Mouse (Mus musculus) embryo, embryonic 11 days (tissue): ENCODE results near the gene Rfx4.
A peak's percentile ranks its signal among the peaks of the same experiment; 100 is the strongest.

Experiments
- DNase-seq: peaks from one replicate; pipeline ENCODE4 v3.0.0-alpha.2; 2015

The Rfx4 gene

GRCm38 (mm10) chr10:84913148-84913547 is 157.3 kb downstream of the Rfx4 start:
- DNase-seq = no peak

DNA sequence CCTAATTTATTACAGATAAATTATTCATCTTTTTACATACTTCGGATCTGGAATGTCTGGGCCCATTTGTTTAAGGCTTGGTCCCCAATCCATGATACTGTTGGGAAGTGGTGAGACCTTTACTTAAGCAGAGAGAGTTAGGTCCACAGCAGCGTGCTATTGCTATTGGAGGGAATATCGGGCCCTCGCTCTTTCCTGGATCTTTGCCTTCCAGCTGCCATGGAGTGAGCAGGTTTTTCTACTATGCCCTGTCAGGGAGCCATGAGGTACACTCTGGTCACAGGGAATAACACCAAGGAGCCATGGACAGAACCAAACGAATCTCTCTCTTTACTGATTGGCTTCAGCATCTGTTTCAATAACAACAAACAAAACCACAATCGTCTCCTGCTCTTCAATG is 159.6 kb downstream of the Rfx4 start:
- DNase-seq = no peak

GRCm38 (mm10) chr10:84916810-84917730 is 161.2 kb downstream of the Rfx4 start, which contains the start of gene Ric8b:
TSS of gene Ric8b (plus strand) at chr10:84917616.
- DNase-seq = peak; percentile 96

DNA sequence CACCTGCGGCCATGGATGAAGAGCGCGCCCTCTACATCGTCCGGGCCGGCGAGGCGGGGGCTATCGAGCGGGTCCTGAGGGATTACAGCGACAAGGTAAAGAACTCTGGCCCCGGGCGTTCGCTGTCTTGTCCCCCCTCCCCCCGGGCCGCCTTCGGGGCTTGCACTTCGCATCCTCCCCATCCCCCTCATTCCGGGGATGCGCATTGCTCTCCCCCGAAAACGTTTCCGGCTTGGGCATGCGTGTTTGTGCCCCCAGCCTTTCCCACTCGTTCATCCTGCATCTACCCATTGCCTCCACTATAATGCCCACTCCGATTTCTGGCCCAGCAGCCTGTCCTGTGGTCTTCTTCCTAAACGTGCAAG is 161.9 kb downstream of the Rfx4 start:
- no peak for DNase-seq

DNA sequence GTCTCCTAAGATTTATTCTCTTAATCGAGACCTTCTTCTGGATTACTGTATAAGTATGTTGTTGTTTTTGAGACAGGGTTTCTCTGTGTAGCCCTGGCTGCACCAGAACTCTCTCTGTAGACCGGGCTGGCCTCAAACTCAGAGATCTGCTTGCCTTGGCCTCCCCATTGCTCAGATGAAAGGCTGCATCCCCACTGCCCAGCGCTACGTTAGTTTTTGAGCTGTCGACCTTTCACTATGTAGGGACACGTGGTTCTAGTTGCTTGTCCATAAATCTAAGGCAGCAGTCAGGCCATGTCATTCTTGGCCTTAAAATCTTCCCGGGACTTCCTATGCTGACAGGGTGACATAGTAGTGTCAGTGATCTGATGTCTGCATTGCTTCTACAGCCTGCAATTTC is 170.5 kb downstream of the Rfx4 start:
- no peak for DNase-seq

GRCm38 (mm10) chr10:84926885-84927284 is 171.0 kb downstream of the Rfx4 start:
- DNase-seq = no peak

DNA sequence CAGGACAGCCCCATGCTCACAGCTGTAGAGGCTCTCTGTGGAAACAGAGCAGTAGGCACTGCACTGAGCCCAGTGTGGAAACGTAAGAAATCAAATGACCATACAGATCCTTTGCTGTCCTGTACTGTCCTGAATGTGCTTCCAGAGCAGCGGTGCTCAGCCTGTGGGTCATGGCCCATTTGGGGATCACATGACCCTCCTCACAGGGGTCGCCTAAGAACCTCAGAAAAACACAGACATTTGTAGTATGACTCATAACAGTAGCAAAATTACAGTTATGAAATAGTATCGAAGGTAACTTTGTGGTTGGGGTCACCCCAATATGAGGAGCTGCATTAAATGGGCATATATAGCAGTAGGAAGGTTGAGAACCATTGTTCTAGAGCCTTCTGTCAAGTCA is 172.6 kb downstream of the Rfx4 start:
- no peak for DNase-seq

- DNase-seq = no peak
These were observed 179.8 kb downstream of the Rfx4 start for GRCm38 (mm10) chr10:84935553-84936209.

DNA sequence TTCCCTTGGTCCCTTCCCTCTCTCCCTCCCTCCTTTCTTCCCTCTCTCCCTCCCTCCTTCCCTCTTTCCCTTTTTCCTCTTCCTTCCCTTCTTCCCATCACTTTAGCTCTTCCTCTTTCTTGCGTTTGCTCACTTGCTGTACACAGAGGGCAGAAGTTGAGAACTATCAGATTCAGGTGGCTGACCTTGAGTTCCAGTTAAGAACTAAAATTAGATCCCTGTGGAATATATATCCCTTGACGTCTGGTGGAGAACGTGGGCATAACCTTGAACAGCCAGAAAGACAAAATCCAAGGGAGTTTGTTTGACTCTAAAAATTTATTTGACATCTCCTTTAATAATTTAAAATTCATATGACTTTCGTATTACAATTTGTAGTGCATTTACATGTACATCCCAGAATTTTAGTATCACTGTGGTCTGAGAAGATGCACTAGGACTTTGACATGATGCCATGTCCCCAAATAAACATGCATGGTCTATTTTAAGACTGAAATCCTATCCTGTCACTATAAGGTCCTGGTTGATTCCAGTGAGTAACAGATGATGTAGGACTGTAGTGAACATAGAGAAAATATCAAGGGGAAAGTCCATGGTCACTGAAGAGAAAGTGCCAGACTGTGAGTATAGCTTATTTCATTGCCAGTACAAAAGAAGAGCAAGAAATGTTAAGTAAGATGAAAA is 181.1 kb downstream of the Rfx4 start:
- DNase-seq = no peak

DNA sequence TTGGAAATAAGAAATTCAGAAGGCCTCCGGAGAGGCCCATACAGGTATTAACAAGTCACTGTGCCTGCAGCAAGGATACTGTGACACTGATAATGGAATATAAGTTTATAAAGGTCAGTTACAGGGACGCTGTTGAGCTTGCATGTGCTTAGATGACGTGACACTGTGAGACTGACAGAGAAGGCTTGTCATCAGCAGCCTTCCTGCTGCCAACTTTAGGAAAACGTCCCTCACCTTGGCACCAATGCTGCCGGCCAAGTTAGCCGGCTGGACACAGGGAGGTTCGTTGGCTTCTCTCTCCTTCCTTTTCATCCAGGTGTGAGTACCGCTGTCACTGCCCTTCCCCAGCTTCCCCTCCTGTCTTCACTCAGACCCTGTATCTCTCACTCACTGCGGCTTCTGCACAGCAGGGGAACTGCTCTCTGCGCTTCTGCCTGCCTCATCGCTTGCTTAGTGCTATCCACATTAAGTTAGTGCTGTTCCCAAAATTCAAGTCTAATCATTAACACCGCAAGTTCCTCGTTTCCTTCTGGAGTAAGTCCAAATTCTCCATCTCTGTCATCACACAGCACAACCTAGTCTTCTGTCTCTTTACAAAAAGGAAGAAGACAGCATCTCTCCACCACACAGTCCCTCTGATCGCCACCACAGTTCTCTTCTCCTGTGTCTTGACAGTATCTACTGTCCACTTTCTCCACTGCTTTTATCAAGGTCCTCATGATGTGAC is 182.4 kb downstream of the Rfx4 start:
- DNase-seq = no peak

DNA sequence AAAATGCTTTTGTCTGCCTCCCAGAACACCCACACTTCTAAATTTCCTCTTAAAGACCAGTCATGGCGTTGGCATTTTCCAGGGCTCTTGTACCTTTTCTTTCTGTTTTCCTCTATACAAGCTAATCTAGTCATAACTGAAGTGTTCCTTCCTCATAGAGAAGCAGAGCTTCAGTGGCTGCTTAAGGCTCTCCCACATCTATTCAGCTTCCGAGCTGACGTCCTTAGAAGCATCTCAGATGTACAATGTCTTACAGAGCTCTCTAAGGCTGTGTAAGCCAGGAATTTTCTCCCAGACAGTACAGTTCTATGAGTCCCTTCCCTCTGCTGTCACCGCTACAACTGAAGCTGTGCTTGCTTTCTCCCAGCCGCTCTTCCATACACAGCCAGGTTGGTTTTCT is 183.0 kb downstream of the Rfx4 start:
- DNase-seq = no peak

- DNase-seq = no peak
These were observed 184.5 kb downstream of the Rfx4 start for GRCm38 (mm10) chr10:84940356-84940755.

- DNase-seq = no peak
These were observed 189.8 kb downstream of the Rfx4 start for GRCm38 (mm10) chr10:84945692-84946091.

DNA sequence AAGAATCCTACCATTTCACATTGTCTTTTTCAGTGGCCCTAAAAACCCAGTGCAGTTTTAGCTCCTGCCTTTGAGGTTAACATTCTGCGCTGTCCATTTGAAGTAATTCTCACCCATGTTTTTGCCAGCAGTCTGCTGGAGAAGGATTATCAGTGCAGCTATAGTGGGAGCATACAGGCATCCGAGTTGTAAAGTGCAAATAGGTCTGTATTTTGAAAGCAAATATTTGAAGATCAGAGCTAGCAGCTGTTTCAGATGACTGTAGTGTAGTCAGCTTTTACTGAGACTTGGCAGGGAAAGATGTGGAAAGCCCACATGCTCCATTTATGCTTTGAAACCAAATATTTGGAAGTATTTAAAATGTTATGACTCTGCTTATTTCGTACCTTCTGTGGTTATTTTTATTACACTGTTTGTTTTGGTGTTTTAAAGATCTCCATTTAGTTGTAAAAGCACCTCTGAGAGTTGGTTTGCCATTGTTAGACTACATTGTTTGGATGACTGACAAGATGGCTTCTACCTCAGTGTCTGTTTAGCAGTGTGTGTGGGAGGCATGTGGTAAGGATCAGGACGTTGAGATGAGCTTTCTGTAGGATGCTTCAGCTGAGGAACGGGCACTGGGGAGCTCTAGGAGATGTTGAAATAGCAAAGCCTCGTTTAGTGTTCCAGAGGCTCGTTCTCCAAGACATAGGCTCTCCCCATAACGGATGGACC is 193.3 kb downstream of the Rfx4 start:
- no peak for DNase-seq

DNA sequence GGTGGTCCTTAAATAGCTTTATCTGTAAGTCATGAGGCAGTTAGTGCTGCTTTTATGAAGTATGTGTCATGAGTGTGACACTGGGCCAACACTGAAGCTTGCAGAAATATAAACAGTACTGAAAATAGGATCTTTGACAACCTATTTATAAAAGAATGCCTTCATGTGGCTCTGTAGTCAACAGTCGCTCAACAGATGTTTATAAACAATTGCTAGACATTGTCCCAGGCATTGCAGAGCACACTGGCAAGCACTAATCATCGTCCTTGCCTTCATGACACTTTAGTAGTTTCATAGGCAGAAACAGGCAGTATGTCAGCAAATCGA is 193.8 kb downstream of the Rfx4 start:
- no peak for DNase-seq

DNA sequence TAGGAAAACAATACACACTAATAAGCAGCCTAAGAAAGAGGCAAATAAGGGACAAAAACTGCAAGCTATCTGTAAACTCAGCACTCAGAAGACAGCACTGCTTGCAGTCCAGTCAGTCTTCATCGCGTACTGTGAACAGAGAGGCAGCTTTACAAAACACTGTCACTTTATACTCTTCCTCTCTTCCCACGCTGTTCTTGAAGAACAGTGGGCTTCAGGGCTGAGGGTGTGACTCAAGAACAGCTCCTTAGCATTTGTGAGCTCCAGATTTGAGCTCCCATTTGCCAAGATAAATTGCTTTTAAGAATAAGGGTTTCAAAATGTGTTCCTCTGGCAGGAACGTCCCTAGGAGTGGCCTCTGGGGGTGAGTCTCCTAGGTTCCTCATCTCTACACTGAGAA is 194.5 kb downstream of the Rfx4 start:
- DNase-seq = no peak

DNA sequence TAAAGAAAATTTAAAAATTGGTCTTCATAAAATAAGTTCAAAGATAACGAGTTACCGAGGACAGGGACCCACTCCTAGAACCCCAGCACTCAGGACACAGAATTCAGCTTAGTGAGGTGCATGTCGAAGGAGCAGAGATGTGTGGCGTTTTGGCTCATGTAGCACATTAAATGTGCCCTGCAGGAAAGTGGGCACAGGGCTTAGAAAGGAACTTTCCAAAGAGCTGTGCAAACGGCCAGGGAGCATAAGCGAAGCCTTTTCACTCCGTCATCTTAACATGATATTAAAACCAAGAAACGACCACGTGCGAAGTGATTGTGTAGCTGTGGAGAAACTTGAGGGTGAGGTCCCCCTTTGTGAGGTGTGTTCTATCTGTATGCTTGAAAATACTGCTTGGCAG is 198.4 kb downstream of the Rfx4 start:
- DNase-seq = no peak
